ENCODE assay signal across 11 mouse cellular contexts in genomic region chr8:108026557-108027440, GRCm38 (mm10).
DNase-seq lines count a peak whose midpoint lies in the region; ATAC-seq and TF ChIP-seq lines count a peak whose summit lies in the region.
"Had no signal": no experiment of that assay in that cellular context is flagged by ENCODE, and none has a peak within 500 bp of the region (broad histone marks: within the 10 kb centered on the region; RNA-seq: fewer than 3 reads in every experiment).

No protein-coding gene starts in this region.

- peak; percentile 31 for DNase-seq in adrenal gland, postnatal 14 days
- DNase-seq in adrenal gland, postnatal 25 days: no peak
- DNase-seq in lung, embryonic 14.5 days: peak; percentile 24
- DNase-seq in lung, postnatal 36 days: no peak
- no peak for DNase-seq in hindbrain, embryonic 14.5 days (ENCODE audit: low spot score)
- peak; percentile 12 for DNase-seq in retina, postnatal 1 day
- DNase-seq in yolk sac, embryonic 10.5 days (ENCODE audit: low spot score): no peak
- DNase-seq in ovary, adult 18-20 months (ENCODE audit: low spot score): no peak
- DNase-seq: lung, adult 2 months; thymus, postnatal 4 days had no signal

- no peak; the same call in 1 of the 2 replicates for ATAC-seq in lung, embryonic 14.5 days (ENCODE audit: insufficient read depth)
- ATAC-seq in hindbrain, embryonic 14.5 days (ENCODE audit: low FRiP score): no peak

- no peaks in the 10 kb centered on the region for H3K9me3 ChIP-seq in lung, embryonic 14.5 days (ENCODE audit: low read depth, low read length)
- no peaks in the 10 kb centered on the region for H3K9me3 ChIP-seq in hindbrain, embryonic 14.5 days (ENCODE audit: control insufficient read depth, low read length)

- WGBS in lung, embryonic 14.5 days: 37% methylated on average over 11 of the region's 11 CpGs
- WGBS in hindbrain, embryonic 14.5 days: 75% methylated on average over 11 of the region's 11 CpGs

- no peak overlapping the region; the same call in 1 of the 2 replicates for H3K9ac ChIP-seq in lung, embryonic 14.5 days
- no peak overlapping the region for H3K9ac ChIP-seq in hindbrain, embryonic 14.5 days

- no peaks in the 10 kb centered on the region for H3K36me3 ChIP-seq in lung, embryonic 14.5 days (ENCODE audit: insufficient read depth)
- H3K36me3 ChIP-seq in hindbrain, embryonic 14.5 days (replicated peaks; ENCODE audit: control insufficient read depth, insufficient read depth): no peaks in the 10 kb centered on the region

- peak overlapping the region; percentile 20; the same call in 1 of the 2 replicates for H3K4me3 ChIP-seq in lung, embryonic 14.5 days (ENCODE audit: low read depth, low read length)
- no peak overlapping the region for H3K4me3 ChIP-seq in hindbrain, embryonic 14.5 days (replicated peaks; ENCODE audit: low read length)
- H3K4me3 ChIP-seq: layer of hippocampus, adult 2 months had no signal

- H3K27me3 ChIP-seq in lung, embryonic 14.5 days (ENCODE audit: insufficient read depth, low read length): no peaks in the 10 kb centered on the region
- no peaks in the 10 kb centered on the region for H3K27me3 ChIP-seq in hindbrain, embryonic 14.5 days (ENCODE audit: control insufficient read depth, insufficient read depth, low read length)

- peaks cover 6% of the 10 kb centered on the region; the same call in 1 of the 2 replicates for H3K4me1 ChIP-seq in lung, embryonic 14.5 days (ENCODE audit: insufficient read depth)
- H3K4me1 ChIP-seq in hindbrain, embryonic 14.5 days (replicated peaks; ENCODE audit: control insufficient read depth, insufficient read depth, low read length): 0 out of 2 replicates have a peak, but pooled peaks cover 6% of the 10 kb centered on the region

- no peak overlapping the region for H3K27ac ChIP-seq in lung, embryonic 14.5 days (ENCODE audit: low read depth)
- H3K27ac ChIP-seq in hindbrain, embryonic 14.5 days: no peak overlapping the region
- H3K27ac ChIP-seq: layer of hippocampus, adult 2 months had no signal

- peak overlapping the region; percentile 57 for H3K4me2 ChIP-seq in lung, embryonic 14.5 days
- H3K4me2 ChIP-seq in hindbrain, embryonic 14.5 days (replicated peaks): peak overlapping the region; percentile 35; the same call in 1 of the 2 replicates

- no peak for TF ChIP-seq CTCF in lung, embryonic 14.5 days (IDR thresholded peaks at IDR 0.05; ENCODE audit: low read depth)

Comparison
In these comparisons a context has a peak if more than half of its experiments do, and no peak if none do; other contexts are left out.
1. DNase-seq: peak in adrenal gland, postnatal 14 days (single experiment), lung, embryonic 14.5 days (single experiment) and retina, postnatal 1 day (single experiment); none in adrenal gland, postnatal 25 days (single experiment), lung, postnatal 36 days (single experiment), hindbrain, embryonic 14.5 days (single experiment), yolk sac, embryonic 10.5 days (single experiment) and ovary, adult 18-20 months (single experiment).